Mouse (Mus musculus): ENCODE measurements around the gene Rab6b.
"Not testable (repeated sequence)": the region's sequence is repeated elsewhere in the genome, so short reads cannot be mapped to it uniquely, and the experiment has no call there.

Rab6b gene

DNA sequence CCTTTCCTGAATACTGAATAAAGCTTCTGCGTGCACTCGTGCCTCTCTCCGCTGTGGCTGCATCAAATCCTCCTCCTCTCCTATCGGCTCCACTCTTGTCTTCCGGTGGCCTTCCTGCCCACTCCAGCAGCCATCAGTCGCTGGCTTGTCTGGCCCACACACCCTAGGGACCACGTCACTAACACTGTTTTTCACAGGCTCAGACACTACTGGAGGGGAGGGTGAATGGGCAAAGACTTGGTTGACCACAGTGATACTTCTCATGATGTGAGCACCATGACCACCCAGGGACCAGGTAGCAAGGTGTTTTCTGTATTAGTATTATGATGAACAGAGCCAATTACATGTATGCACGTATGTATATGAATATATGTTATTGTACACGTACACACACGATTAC is 34.7 kb downstream of the Rab6b start:
- DNase-seq = no peak

DNA sequence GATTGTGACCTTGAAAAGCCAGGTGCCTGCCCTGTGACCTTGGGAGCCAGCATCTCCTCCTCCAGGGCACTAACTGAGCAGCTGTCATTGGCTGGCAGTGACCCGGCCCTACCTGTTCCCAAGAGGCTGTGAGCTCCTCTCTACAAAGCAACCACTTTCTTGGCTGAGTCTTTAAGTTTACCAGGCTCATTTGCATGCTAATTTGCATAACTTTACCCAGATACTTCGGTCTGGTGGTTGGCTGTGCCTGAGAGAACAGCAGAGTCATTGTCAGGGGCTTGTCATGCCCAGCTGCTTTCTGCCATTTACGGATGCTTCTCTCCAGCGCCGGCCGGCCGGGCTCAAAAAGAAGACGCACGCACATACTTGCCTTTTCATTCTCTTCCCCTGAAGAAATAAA is 35.1 kb downstream of the Rab6b start:
- peak; percentile 2 for DNase-seq

DNA sequence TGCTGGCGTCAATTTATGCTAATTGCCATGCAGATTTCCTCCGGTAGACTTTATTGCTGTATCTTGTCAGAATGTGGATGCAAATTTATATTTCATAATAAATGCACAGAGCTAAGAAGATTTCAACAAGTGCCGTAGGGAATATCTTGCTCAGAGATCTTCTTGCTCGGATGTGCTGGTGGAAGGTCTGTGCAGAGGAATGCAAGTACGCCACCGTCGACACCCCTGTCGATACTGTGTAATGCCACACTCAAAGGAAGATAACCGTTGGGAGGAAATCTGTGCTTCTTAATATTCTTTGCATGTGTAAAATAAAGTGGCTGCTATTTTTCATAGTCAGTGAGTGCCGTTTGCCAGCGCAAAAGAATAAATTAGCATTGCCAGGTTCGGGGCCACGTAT is 35.5 kb downstream of the Rab6b start:
- DNase-seq = no peak

DNA sequence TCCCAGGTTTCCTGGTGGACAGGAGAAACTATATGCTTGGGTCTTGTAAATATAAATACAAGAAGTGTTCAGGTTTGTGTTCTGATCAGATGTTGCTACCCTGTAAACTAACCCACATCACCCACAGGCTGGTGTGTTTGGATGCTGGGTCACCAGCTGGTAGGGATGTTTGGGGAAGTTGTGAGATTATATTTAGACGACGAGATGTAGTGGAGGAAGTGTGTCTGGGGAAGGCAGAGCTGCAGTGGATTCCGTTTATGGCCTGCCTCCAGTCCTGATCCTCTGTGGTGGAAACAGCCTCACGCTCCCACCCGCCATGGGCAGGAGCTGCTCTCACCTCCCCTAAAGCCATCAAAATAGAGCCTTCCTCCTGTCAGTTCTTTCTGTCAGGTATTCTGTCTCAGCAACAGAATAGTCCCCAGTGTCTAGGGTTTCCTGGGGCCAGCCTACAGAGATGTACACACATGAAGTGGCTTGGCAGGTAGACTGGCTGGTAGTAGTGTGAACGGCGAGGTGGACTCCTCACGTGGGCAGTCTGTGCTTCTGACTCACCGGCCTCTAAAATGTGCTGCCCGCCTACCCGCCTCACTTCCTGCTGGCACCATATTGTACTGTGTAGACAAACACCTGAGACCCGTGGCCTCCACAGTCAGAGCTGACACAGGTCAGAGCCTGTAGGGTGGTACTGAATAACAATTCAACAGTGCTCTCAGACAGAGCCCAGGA is 37.6 kb downstream of the Rab6b start:
- no peak for DNase-seq

DNA sequence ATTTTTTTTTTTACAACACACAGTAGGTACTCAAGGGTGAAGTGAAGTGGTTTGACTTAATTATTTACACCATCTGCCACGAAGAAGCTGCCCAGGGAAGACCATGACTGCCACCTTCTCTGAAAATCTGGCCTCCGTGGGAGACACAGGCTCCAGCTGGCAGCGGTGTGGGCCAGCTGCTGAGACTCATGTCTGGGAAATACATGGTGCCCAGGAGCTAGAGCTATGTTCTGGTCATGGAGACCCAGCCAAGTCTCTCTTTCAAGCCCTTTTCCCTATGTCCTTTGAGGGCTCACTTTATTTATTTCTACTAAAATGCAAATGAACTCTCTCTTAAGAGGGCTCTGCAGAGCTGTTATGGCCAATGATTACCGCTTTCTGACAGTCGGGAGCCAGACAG is 41.7 kb downstream of the Rab6b start:
- DNase-seq = no peak

DNA sequence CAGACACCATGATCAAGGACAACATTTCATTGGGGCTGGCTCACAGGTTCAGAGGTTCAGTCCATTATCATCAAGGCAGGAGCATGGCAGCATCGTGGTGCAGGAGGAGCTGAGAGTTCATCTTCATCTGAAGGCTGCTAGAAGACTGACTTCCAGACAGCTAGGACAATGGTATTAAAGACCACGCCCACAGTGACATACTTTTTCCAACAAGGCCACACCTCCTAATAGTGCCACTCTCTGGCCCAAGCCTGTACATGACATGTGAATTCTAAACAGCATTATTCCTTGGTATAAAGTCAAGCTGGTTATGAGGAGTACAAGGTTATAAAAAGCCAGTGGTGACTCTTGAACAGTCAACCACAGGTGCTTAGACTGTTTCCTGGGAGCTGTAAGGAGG is 43.0 kb downstream of the Rab6b start:
- DNase-seq = no peak

DNA sequence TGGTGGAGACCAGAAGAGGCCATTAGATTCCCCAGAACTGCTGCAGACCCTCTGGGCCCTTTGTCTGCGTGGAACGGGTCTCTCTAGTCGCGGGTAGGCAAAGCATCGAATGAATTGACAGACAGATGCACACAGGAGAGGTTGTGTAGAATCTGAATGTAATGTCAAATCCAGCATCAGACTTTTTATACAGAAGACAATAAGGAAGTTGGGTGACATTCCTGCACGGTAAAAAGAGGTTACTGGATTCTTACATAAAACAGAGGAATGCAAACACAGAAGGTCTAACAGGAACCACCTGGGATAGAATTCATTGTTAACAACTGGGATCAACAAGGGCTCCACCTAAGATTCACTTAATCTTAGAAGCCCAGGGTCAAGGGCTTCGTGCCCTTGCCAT is 43.6 kb downstream of the Rab6b start:
- not testable (repeated sequence) for DNase-seq

DNA sequence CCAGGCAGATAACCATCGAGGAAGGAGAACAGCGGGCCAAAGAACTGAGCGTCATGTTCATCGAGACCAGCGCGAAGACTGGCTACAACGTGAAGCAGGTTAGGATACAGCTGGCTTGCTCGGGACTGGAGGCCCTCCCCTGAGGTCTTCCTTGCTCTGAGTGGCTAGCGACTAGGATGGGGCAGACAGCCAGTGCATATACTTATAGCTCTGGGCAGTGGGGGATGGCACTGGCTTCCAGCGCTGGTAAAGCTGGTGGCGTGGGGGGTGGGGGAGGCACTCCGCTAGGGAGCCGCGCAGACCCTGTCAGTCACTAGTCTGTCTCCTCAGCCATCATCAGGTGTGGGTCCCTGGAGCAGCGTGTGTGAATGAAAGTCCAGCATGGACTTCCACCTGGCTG is 52.2 kb downstream of the Rab6b start:
- no peak for DNase-seq

DNA sequence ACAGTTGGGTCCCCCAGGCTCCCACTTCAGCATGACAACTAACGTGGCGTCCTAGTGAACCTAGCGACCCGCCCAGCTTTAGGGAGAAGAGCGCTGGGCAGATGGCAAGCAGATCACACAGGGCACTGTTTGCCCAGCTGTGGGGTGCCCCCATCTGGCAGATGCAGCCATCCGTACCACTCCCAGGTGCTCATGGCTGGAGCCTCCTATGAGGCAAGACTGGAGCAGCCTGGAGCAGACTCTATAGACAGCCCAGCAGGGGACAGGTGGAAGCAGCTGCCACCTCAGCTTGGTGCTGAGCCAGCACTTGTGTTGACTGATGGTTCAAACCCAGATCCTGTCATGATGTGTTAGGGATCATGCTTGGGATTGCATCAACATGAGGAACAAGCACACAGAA is 56.5 kb downstream of the Rab6b start:
- no peak for DNase-seq

DNA sequence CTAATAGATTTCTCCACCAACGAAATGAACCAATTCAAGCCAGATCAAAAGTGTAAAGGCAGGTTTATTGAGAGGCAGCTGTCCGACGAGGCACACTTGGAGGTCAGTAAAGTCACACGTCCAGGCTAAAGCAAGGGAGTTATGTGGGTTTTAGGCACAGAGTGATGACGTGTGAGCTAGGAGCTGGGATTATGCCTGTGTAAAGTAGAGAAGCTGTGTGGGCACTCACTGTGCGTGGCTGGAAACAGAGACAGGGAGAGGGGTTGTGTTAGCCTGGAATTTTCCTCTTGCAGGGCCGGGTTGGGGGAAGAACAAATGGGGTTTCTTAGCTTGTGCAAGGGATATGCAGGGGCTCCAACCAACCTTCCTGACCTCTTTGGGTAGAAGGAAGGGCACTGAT is 57.2 kb downstream of the Rab6b start:
- no peak for DNase-seq

DNA sequence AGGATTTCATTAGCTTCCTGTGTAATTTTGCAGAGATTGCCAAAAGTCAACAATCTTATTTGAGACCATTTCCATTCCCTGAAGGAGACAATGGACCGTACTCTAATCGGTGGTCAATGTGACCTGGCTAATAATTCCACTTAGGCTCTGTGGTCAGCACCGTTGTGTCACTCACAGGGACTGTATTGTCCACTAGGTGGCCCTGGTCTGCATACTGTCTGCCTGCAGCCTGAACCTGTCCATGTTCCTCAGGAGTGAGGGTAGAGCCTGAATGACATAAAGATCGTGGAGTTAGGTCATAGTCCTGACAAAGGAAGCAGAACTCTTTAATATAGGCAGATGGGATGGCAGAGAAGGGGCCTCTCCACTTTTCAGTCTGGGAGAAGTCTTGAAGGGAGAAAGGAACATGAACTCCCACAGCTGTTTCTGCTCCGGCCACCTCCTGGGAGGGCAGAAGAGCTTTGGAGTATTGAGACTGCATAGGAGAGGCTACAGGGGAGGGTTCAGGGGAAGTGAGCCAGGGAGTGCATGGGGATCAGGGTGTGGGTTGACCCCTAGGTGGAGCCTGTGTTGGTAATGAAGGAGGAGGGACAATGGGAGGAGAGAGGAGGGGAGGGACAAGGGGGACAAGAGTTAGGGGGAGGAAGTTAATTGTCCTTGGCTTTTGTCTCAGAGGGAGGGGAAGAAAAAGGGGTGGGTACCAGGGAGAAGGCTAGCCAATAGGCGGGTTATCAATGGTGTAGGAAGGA is 63.4 kb downstream of the Rab6b start:
- no peak for DNase-seq

DNA sequence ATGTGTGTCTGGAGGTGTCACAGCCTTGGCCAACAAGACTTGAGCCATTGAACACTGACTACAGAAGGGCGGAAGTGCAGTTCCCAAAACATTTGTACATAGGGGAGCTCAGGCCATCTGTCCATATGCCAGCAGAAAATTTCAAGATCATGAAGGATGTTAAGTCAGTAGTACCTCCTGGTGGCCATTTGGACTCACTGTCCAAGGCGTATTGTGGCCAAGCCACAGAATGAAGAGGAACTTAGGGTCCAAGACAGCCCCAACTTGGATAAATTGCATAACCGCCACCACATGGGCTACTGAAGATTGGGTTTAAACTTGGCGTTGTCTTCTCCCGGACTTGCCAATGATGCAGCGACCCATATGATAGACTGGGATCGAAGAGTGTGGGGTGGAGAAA is 64.1 kb downstream of the Rab6b start:
- no peak for DNase-seq

DNA sequence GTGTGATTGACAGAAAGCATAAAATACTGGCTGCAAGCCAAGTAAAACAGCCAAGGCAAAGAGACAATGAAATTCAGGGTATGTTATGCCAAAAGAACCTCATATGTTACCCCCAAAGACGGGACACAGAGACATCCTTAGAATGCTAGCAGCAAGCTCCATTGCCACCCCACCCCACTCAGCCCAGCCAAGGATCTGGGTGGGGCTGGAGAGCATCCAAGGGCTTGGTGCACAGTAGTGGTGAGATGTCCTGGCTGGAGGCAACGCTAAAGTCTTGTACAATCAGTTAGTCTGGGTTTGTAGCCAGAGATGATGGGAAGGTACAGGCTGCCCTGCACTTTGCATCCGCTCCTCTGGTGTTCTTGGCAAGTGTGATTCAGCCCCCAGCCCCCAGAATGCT is 68.7 kb downstream of the Rab6b start:
- DNase-seq = no peak

DNA sequence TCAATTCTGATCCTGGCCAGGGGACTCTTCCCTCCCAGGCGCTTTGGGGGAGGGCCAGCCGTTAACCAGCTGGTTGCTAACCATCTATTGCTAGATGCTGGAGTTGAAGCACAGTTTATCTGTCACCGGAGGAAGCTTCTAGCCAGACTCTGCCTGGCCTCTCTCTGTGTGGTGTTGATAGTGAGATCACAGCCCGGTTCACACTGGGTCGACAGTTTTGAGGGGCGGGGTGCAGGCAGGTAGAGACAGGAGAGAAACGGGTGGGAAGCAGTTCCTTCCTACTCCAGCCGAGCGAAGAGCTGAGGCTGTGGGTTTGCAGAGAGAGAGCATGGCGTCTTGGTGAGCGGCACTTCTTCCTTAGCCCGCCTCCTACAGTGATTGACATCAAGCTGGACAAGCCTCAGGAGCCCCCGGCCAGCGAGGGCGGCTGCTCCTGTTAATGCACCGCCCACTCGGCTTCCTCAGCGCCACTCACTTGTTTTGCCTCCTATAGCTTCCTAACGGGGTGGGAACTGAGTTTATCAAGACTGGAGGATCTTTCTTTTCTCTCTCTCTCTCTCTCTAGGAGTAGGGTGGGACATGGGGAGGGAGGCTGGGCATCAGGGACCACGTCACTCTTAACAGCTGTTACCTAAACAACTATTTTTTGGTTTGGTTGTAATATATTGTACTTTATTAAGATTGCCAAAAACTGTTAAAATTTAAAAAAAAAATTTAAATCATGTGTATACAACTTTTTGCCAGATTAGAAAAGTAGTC is 69.4 kb downstream of the Rab6b start:
- DNase-seq = peak; percentile 55

DNA sequence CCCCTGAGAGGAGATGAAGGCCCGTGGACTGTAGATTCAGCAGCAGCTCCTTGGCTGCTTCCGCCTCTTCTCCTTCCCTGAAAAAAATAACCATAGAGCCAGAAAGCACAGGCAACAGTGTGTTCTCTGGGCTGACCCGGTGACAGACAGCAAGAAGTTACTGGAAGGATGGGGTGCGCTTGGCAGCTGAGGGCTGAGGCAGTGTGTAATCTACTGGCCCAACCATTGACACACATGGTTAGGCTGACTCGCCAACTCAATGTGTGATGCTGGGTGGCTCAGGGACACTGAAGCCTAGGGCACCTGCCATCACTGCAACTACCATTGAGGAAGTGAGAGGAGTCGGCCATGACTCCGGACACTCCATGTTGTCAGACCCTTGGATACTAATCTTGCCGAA is 70.3 kb downstream of the Rab6b start:
- DNase-seq = no peak

DNA sequence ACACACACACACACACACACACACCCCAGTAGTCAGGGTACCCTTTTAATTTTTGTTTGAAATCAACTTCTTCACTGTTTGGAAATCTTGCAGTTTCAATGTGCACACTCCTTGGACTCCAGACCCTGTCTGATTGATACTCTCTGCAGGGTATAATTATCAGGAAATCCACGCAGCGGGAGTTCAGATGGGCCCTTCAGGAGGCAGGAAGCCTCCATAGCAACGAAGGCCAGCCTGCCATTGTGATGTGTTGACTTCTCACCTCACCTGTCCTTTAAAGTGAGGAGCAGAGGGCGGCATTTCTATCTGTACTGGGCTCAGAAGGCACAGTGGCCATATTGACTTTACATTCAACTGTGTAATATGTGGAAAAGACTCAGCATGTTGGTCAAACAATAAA is 73.3 kb downstream of the Rab6b start:
- DNase-seq = no peak

DNA sequence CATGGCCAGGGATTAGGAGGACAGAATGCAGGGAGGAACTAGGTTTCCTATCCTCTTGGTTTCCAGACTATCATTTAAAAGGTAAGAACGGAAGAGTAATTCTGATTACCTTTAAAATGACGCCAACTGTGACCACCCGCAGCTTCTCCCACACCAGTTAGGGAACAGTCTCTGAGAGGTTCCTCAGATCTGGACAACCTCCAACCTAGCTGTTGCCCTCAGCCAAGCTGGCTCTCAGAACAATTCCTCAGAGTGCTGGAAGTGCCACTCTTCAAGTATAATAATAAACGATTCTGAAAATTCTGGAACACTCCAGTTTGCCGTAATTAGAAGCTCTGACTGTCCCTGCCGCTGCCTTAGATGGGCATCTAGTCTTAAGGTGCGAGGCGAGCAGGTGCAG is 74.4 kb downstream of the Rab6b start:
- DNase-seq = no peak

DNA sequence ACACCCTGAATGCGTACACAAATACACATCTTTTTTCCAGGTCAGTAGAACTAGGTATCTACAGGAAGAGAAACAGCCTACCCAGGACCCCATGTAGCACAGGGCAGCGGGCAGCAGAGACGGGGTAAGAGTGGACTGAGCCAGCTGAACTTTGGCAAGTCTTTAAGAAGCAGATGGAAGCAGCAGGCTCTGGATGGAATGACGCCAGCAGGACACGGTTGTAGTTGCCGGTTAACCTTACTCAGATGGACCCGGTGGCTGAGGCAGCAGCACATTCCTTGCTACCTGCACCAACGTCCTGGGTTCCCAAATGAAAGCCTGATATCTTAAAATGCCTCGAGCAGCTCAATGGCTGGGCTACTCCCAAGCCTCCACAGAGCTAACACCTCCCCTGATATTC is 75.2 kb downstream of the Rab6b start:
- DNase-seq = no peak

DNA sequence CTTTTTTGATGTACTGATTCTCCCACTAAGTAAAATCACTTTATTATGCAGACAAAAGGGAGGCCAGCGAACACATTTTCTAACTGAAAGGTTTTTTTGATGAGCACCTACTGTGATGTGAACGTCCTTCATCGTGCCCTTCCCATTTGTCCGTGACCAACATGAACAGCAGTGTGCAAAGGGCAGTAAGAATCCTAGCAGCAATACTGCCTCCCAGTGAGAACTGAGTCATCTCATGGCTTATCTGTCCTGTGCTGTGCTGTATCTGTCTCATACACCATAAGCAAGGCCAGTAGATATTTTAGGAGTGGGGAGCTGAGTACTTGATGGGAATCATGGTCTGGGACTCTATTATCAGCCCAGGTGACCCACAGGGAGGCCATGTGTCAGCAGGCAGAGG is 76.8 kb downstream of the Rab6b start:
- DNase-seq = no peak

DNA sequence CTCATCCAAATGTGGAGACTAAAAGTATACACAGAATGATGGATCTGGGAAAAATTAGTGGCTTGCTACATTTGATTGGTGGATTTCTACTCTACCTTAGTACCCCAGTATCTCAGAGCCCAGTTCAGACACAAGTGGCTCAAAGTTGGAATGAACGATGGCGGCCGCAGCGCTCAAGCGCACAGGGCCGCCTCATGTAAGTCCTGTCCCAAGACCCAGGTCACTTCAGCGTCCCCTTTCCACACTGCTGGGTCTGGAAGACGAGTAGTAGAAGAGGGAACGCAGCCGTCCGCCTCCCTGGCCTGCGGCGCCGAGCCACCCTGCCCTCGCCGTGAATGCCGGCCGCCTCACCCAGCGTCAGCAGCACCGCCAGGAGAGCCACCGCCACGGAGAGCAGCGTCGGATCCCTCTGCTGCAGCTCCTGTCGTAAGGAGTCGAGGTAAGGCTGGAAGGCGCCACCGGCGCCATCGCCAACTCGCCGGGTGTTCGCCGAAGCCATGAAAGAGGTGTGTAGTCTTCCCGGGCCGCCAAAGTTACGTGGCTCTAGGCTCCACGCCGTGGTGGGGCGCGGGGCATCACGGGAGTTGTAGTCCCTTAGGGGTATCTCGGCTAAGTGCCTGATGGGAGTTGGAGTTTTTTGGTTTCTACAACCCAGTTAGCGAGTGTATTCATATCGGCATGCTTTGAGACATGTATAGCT is 90.1 kb downstream of the Rab6b start, which contains the start of gene Srprb:
TSS of gene Srprb (minus strand) at position 577 of the 700 bp plus-strand sequence.
- peak; percentile 94 for DNase-seq

DNA sequence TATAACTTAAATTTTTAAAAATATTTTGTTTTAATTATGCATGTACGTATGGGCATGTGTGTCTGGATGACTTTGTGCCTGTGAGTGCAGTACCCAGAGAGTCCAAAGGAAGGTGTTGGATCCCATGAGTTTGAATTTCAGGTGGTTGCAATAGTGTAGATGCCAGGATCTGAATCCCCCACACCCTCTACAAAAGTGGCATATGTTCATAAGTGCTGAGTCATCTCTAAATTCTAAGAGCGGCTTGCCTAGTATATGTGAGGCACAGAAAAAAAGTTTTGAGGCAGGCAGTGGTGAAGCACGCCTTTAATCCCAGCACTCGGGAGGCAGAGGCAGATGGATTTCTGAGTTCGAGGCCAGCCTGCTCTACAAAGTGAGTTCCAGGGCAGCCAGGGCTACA is 94.2 kb downstream of the Rab6b start:
- DNase-seq = no peak

DNA sequence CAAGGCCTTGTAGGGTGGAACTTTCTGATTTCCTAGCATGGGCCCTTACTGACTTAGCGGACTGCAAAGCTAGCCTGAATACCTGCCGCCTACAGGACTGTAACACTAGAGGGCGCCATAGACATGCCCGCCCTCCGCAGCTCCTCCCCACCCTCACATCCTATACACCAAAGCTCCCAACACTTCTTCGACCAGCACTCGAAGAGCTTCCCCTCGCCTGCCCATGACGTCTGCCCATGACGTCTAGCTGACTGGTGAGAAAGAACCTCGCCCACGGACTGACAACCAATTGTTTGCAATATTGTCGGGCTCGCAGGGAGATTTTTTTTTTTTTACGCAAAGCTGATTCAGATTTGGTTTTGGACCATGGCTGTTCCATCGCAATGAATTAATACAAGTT is 96.3 kb downstream of the Rab6b start:
- peak; percentile 69 for DNase-seq

DNA sequence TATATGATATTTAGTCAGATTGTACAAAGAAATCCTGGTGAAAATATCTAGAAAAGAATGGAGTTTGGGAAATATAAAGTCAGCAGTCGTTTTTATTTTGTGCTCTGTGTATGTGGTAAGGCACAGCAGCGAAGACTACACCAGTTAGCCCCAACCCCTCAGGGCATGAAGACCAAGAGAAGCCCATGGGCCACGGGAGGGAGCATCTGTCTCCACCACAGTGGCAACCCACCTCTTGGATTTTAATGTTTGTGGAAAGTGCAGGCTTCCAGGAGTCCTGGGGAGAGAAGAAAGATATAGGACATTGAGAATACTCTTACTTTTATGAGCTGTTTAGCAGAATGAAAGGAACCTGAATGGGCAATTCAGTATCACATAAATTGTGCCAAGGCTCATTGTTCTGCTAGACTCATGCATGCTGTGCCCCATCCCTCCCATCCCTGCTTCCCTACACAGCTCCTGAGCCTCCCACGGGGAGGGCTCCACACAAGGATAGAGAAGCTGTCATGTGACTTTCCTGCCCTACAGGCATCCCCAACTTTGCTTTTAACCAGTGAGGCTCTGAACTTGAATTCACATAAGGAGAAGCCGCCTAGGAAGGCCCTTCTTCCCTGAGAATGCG is 97.3 kb downstream of the Rab6b start:
- DNase-seq = no peak
